Mouse (Mus musculus): ENCODE results near the gene Nr4a1. TPM values are rescaled to one million over a fixed set of nuclear protein-coding genes. Genes with fewer than 3 reads are reported as not detected.

The Nr4a1 gene
- polyA plus RNA-seq, 1 experiment, result 5.7 TPM

DNA sequence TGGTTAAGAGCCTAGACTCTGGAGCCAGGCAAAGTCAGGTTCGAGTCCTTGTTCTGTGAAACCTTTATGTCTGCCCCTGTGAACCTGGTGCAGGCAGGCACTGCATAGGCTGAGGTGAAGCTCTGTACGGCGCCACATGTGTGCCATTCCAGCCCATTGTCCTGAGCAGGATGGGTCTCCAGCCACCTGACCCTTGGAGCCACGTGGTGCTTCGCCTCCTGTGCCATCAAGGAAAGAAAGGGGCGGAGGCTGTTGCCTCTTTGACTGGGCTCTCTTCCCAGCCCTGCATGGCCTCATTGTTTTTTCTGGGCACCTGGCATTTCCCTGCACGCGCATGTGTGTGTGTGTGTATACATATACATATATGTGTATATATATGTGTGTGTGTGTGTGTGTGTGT lies 14.2 kb upstream of the Nr4a1 start:
- TF ChIP-seq CTCF (conservative IDR thresholded peaks at IDR 0.05; ENCODE audit: insufficient read depth, insufficient read length, low read depth, low read length), result no peak
- no peak for TF ChIP-seq POLR2A (IDR thresholded peaks at IDR 0.05; ENCODE audit: low read depth, low read length)
- H3K36me3 ChIP-seq (ENCODE audit: control insufficient read depth, insufficient read depth, low read length), result no peaks in the 10 kb centered on the region
- no peak overlapping the region for H3K4me3 ChIP-seq (ENCODE audit: insufficient read depth, low read depth, low read length)
- no peak for DNase-seq
- no peaks in the 10 kb centered on the region for H3K27me3 ChIP-seq (replicated peaks; ENCODE audit: control insufficient read depth, insufficient read depth, low read length)
- 0 out of 2 replicates have a peak, but pooled peaks cover 6% of the 10 kb centered on the region for H3K4me1 ChIP-seq (ENCODE audit: control insufficient read depth, insufficient read depth, low read length)
- no peak overlapping the region for H3K27ac ChIP-seq (ENCODE audit: insufficient read depth, low read depth, low read length)
- WGBS, result 77% methylated on average over 8 of the region's 8 CpGs

DNA sequence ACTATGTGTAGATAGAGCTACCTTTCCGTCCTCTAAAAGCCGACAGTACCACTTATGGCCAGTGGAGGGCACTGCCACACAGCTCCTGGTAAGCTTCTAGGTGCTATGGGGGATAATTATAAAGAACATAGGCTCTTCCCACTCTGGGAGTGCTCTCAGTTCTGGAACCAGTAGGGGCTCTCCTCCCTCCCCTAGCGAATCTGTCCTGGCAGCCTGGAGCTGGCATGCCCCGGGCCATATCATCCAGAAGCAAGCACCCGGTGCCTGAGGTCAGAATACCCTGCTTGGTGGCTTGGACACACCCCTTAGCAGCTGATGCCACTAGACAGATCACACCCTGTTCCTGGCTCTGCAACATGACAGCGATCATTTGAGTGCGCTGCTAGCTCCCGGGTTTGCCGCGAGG lies 13.3 kb upstream of the Nr4a1 start:
- WGBS, result 3% methylated on average over 10 of the region's 10 CpGs
- peak; percentile 91 for DNase-seq
- H3K27ac ChIP-seq (ENCODE audit: insufficient read depth, low read depth, low read length), result peak overlapping the region; percentile 47
- no peaks in the 10 kb centered on the region for H3K27me3 ChIP-seq (replicated peaks; ENCODE audit: control insufficient read depth, insufficient read depth, low read length)
- H3K36me3 ChIP-seq (ENCODE audit: control insufficient read depth, insufficient read depth, low read length), result no peaks in the 10 kb centered on the region
- TF ChIP-seq CTCF (conservative IDR thresholded peaks at IDR 0.05; ENCODE audit: insufficient read depth, insufficient read length, low read depth, low read length) (peak; percentile 94), POLR2A (IDR thresholded peaks at IDR 0.05; ENCODE audit: low read depth, low read length) (no peak)
- H3K4me1 ChIP-seq (ENCODE audit: control insufficient read depth, insufficient read depth, low read length), result 0 out of 2 replicates have a peak, but pooled peaks cover 6% of the 10 kb centered on the region
- H3K4me3 ChIP-seq (ENCODE audit: insufficient read depth, low read depth, low read length), result no peak overlapping the region

DNA sequence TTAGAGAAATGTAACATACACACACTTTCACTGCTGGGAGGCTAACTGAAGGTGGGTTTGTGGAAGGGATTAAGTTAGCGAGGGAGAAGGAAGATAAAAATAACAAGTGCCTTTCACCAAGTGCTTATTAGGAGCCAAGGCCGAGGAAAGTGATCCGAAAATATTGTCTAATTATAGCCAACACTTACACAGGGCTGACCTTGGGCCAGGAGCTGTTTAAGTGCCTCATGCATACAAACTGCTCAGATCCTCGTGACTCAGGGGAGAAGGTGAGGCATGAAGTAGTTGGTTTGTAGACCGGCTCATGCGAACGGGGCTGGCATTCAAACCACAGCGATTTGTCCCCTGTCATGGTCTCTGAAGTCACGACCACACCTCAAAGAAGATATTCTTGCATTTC lies 12.8 kb upstream of the Nr4a1 start:
- 36% methylated on average over 9 of the region's 9 CpGs for WGBS
- TF ChIP-seq POLR2A (IDR thresholded peaks at IDR 0.05; ENCODE audit: low read depth, low read length), result no peak
- no peak for TF ChIP-seq CTCF (conservative IDR thresholded peaks at IDR 0.05; ENCODE audit: insufficient read depth, insufficient read length, low read depth, low read length)
- H3K36me3 ChIP-seq (ENCODE audit: control insufficient read depth, insufficient read depth, low read length), result no peaks in the 10 kb centered on the region
- 0 out of 2 replicates have a peak, but pooled peaks cover 6% of the 10 kb centered on the region for H3K4me1 ChIP-seq (ENCODE audit: control insufficient read depth, insufficient read depth, low read length)
- H3K27me3 ChIP-seq (replicated peaks; ENCODE audit: control insufficient read depth, insufficient read depth, low read length), result no peaks in the 10 kb centered on the region
- H3K4me3 ChIP-seq (ENCODE audit: insufficient read depth, low read depth, low read length), result no peak overlapping the region
- H3K27ac ChIP-seq (ENCODE audit: insufficient read depth, low read depth, low read length), result peak overlapping the region; percentile 47
- DNase-seq, result peak; percentile 57

- no peak overlapping the region for H3K4me3 ChIP-seq (ENCODE audit: insufficient read depth, low read depth, low read length)
- no peak for DNase-seq
- peak overlapping the region; percentile 13; the same call in 1 of the 2 replicates for H3K27ac ChIP-seq (ENCODE audit: insufficient read depth, low read depth, low read length)
- WGBS, result 60% methylated on average over 9 of the region's 9 CpGs
- TF ChIP-seq POLR2A (IDR thresholded peaks at IDR 0.05; ENCODE audit: low read depth, low read length) (no peak), CTCF (conservative IDR thresholded peaks at IDR 0.05; ENCODE audit: insufficient read depth, insufficient read length, low read depth, low read length) (no peak)
- no peaks in the 10 kb centered on the region for H3K36me3 ChIP-seq (ENCODE audit: control insufficient read depth, insufficient read depth, low read length)
- H3K4me1 ChIP-seq (ENCODE audit: control insufficient read depth, insufficient read depth, low read length), result peaks cover 6% of the 10 kb centered on the region; the same call in 1 of the 2 replicates
- no peaks in the 10 kb centered on the region for H3K27me3 ChIP-seq (replicated peaks; ENCODE audit: control insufficient read depth, insufficient read depth, low read length)
Measured at GRCm38 (mm10) chr15:101241853-101242252, 12.2 kb upstream of the Nr4a1 start.

DNA sequence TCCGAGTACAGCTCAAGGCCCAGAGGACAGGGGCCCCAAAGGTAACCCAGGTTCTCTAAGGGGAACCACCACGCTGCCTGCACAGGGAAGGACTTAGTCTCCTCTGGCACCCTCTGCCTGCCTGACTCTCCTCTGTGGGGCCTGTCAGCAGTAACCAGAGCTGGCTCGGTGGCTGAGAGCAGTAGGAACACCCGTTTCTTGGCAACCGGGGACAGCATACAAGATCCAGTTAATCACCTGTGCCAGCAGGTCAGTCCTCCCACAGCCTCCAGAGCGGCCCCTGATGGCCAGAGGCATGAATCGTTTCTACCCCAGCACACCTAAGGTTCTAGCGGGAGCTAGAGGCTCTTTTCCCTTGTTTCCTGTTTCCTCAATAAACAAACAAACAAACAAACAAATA lies 11.4 kb upstream of the Nr4a1 start:
- Histone ChIP-seq H3K27me3 (replicated peaks; ENCODE audit: control insufficient read depth, insufficient read depth, low read length) (no peaks in the 10 kb centered on the region), H3K27ac (ENCODE audit: insufficient read depth, low read depth, low read length) (peak overlapping the region; percentile 13; the same call in 1 of the 2 replicates), H3K4me1 (ENCODE audit: control insufficient read depth, insufficient read depth, low read length) (peaks cover 6% of the 10 kb centered on the region; the same call in 1 of the 2 replicates), H3K4me3 (ENCODE audit: insufficient read depth, low read depth, low read length) (no peak overlapping the region), H3K36me3 (ENCODE audit: control insufficient read depth, insufficient read depth, low read length) (no peaks in the 10 kb centered on the region)
- TF ChIP-seq CTCF (conservative IDR thresholded peaks at IDR 0.05; ENCODE audit: insufficient read depth, insufficient read length, low read depth, low read length) (peak; percentile 69), POLR2A (IDR thresholded peaks at IDR 0.05; ENCODE audit: low read depth, low read length) (no peak)
- WGBS, result 26% methylated on average over 8 of the region's 8 CpGs
- DNase-seq, result peak; percentile 87

- 77% methylated on average over 3 of the region's 3 CpGs for WGBS
- Histone ChIP-seq H3K4me1 (ENCODE audit: control insufficient read depth, insufficient read depth, low read length) (peaks cover 6% of the 10 kb centered on the region; the same call in 1 of the 2 replicates), H3K27me3 (replicated peaks; ENCODE audit: control insufficient read depth, insufficient read depth, low read length) (no peaks in the 10 kb centered on the region), H3K36me3 (ENCODE audit: control insufficient read depth, insufficient read depth, low read length) (no peaks in the 10 kb centered on the region), H3K27ac (ENCODE audit: insufficient read depth, low read depth, low read length) (no peak overlapping the region), H3K4me3 (ENCODE audit: insufficient read depth, low read depth, low read length) (no peak overlapping the region)
- no peak for DNase-seq
- TF ChIP-seq CTCF (conservative IDR thresholded peaks at IDR 0.05; ENCODE audit: insufficient read depth, insufficient read length, low read depth, low read length), result no peak
Measured at GRCm38 (mm10) chr15:101244012-101244411, 10.1 kb upstream of the Nr4a1 start.

DNA sequence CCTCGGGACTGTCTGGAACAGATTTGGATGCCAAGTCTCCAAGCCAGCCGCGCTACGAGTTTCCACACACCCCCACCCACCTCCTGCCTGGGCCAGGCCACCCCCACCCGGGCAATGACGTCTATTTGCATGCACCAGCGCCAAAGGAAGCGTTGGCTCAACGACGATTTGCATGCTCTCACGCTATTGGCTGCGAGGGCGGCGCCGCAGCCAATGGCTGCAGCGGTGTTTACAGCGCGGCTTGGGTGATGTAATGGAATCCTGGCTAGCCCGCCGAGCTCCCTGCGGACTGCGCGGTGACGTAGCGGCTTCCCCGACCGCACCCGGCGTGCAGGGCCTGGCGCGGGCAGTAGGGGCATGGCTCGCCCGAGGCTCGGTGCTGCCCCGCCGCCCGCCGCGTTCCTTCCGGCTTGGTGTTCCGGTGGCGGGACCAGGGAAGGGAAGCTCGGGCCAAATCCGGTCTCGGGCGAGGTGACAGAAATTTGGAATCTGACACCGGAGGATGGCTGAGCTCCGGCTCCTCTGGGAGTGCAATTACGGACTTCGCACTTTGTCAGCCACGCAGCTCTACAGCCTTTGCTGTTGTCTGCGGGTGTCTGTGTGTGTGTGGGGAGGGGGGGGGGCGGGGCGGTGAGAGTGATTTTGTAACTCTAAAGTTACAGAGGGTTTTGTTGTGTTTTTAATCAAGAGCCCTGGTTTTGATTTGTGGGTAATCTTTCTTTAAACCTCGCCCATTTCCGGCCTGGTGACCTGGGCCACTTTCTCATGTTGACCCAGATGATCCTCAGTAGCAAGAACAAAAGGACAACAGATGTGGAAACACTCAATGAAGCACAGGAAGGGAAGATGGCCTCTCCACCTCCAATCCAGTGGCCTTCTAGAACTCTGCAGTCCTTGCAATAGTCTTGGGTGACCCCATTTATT lies 7.6 kb upstream of the Nr4a1 start:
- 1% methylated on average over 56 of the region's 56 CpGs for WGBS
- Histone ChIP-seq H3K4me3 (ENCODE audit: insufficient read depth, low read depth, low read length) (peak overlapping the region; percentile 26), H3K36me3 (ENCODE audit: control insufficient read depth, insufficient read depth, low read length) (no peaks in the 10 kb centered on the region), H3K4me1 (ENCODE audit: control insufficient read depth, insufficient read depth, low read length) (peaks cover 3% of the 10 kb centered on the region; the same call in 1 of the 2 replicates), H3K27me3 (replicated peaks; ENCODE audit: control insufficient read depth, insufficient read depth, low read length) (no peaks in the 10 kb centered on the region), H3K27ac (ENCODE audit: insufficient read depth, low read depth, low read length) (peak overlapping the region; percentile 64)
- TF ChIP-seq POLR2A (IDR thresholded peaks at IDR 0.05; ENCODE audit: low read depth, low read length) (peak; percentile 30), CTCF (conservative IDR thresholded peaks at IDR 0.05; ENCODE audit: insufficient read depth, insufficient read length, low read depth, low read length) (peak; percentile 25; the same call in 1 of the 2 replicates)
- DNase-seq, result peak; percentile 99

All from kidney, adult 2 months (tissue).